Mouse (Mus musculus) adrenal gland (tissue): Measurements from ENCODE around the gene Ccdc30.

Source experiments
- intact Hi-C: fragments of 180-260 bp; cut with DNase I; formaldehyde crosslinking; loops from one replicate; pipeline ENCODE4 v1.15.1; 2025
- long read RNA-seq, 2 experiments: library from polyadenylated mRNA; unstranded; transcript quantifications; one replicate each; pipeline ENCODE4 v2.0.0; 2020; ENCODE audit warnings: borderline replicate concordance in 1 of 2; ENCODE audit not compliant: insufficient replicate concordance in 1 of 2

Gene Ccdc30
- long read RNA-seq, experiment 1, partial matches to known transcripts = 20 of 29 reads
- long read RNA-seq, experiment 1, other reads (novel, unspliced or antisense) = 7 of 29 reads
- long read RNA-seq, experiment 2, partial matches to known transcripts = 29 of 44 reads
- long read RNA-seq, experiment 2, other reads (novel, unspliced or antisense) = 9 of 44 reads

GRCm38 (mm10) chr4:119415072-119415753 lies at the start of gene Ccdc30:
Gene Ccdc30, minus strand, starts transcription at chr4:119415521.
- intact Hi-C loops = no loop called here

- intact Hi-C loops = loop anchor here (10.0 kb wide), 1 partner anchor 69 kb away; no protein-coding TSS in a partner anchor
Observed at GRCm38 (mm10) chr4:119463756-119464419, 48.6 kb upstream of the Ccdc30 start.

GRCm38 (mm10) chr4:119462858-119463755 lies 47.8 kb upstream of the Ccdc30 start:
- intact Hi-C loops = loop anchor here (10.0 kb wide), 1 partner anchor 68 kb away; no protein-coding TSS in a partner anchor

GRCm38 (mm10) chr4:119462457-119462856 lies 47.1 kb upstream of the Ccdc30 start:
- intact Hi-C loops = loop anchor here (10.0 kb wide), 1 partner anchor 68 kb away; no protein-coding TSS in a partner anchor

GRCm38 (mm10) chr4:119460728-119461141 lies 45.4 kb upstream of the Ccdc30 start:
- intact Hi-C loops = loop anchor here (10.0 kb wide), 1 partner anchor 66 kb away; no protein-coding TSS in a partner anchor

GRCm38 (mm10) chr4:119460296-119460695 lies 45.0 kb upstream of the Ccdc30 start:
- intact Hi-C loops = loop anchor here (10.0 kb wide), 1 partner anchor 65 kb away; no protein-coding TSS in a partner anchor

- intact Hi-C loops = no loop called here
Observed at GRCm38 (mm10) chr4:119453533-119453932, 38.2 kb upstream of the Ccdc30 start.

GRCm38 (mm10) chr4:119453128-119453527 lies 37.8 kb upstream of the Ccdc30 start:
- intact Hi-C loops = no loop called here

GRCm38 (mm10) chr4:119450436-119450835 lies 35.1 kb upstream of the Ccdc30 start:
- intact Hi-C loops = no loop called here

GRCm38 (mm10) chr4:119447786-119448185 lies 32.5 kb upstream of the Ccdc30 start:
- intact Hi-C loops = no loop called here

GRCm38 (mm10) chr4:119447261-119447660 lies 31.9 kb upstream of the Ccdc30 start:
- intact Hi-C loops = no loop called here

GRCm38 (mm10) chr4:119442539-119442938 lies 27.2 kb upstream of the Ccdc30 start:
- intact Hi-C loops = no loop called here

- intact Hi-C loops = no loop called here
Observed at GRCm38 (mm10) chr4:119441836-119442235, 26.5 kb upstream of the Ccdc30 start.

- intact Hi-C loops = no loop called here
Observed at GRCm38 (mm10) chr4:119437936-119438335, 22.6 kb upstream of the Ccdc30 start.

GRCm38 (mm10) chr4:119430678-119431077 lies 15.4 kb upstream of the Ccdc30 start:
- intact Hi-C loops = no loop called here

GRCm38 (mm10) chr4:119427680-119428079 lies 12.4 kb upstream of the Ccdc30 start:
- intact Hi-C loops = loop anchor here (10.0 kb wide), 1 partner anchor 183 kb away; no protein-coding TSS in a partner anchor

- intact Hi-C loops = loop anchor here (10.0 kb wide), 1 partner anchor 181 kb away; no protein-coding TSS in a partner anchor
Observed at GRCm38 (mm10) chr4:119425601-119426000, 10.3 kb upstream of the Ccdc30 start.

- intact Hi-C loops = loop anchor here (10.0 kb wide), 1 partner anchor 180 kb away; no protein-coding TSS in a partner anchor
Observed at GRCm38 (mm10) chr4:119425077-119425476, 9.8 kb upstream of the Ccdc30 start.

GRCm38 (mm10) chr4:119422294-119422964 lies 7.1 kb upstream of the Ccdc30 start, which contains the start of the genes Ppcs and Zmynd12:
Gene Ppcs, minus strand, starts transcription at chr4:119422420.
Gene Zmynd12, plus strand, starts transcription at chr4:119422814.
- intact Hi-C loops = loop anchor here (5.0 to 10.0 kb wide), 2 partner anchors 115 to 178 kb away; partner anchors contain the start of genes Foxj3 and Frg2f1

GRCm38 (mm10) chr4:119421921-119422293 lies 6.6 kb upstream of the Ccdc30 start:
- intact Hi-C loops = loop anchor here (5.0 to 10.0 kb wide), 2 partner anchors 115 to 177 kb away; partner anchors contain the start of genes Foxj3 and Frg2f1
